Mouse (Mus musculus): ENCODE results near the gene Ess2.

DNA sequence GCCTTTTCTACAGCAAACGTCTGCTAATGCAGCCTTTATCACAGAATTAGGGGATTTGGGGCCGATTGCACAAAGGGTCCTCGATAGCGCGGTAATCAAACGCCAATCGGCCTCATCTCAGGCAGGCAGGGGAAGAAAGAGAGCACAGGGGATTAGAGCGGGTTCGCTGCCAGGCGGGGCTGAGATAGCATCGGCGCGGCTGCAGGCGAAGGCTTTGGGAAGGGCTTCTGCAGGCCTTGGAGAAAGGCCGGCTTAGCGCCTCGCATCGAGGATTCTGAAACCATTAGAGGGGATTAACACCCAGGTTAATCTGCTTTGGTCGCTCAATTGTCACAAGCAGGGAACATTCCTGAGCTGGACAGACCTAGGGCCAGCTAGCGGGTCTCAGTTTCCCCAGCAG is 9.4 kb upstream of the Ess2 start:
- no peak for TF ChIP-seq CTCF (IDR thresholded peaks at IDR 0.05; ENCODE audit: borderline replicate concordance, control insufficient read depth, extremely low read depth, insufficient read depth, low read length, poor library complexity)
- TF ChIP-seq POLR2A (IDR thresholded peaks at IDR 0.05; ENCODE audit: control insufficient read depth, extremely low read depth, insufficient read depth, low read length, poor library complexity), result no peak
